Mouse (Mus musculus) CH12.LX (cell line): ENCODE data around the gene Tmem164. TPM values are rescaled to one million over a fixed set of nuclear protein-coding genes. Genes with fewer than 3 reads are reported as not detected.

ENCODE experiments used
- DNase-seq: peaks from one replicate; pipeline ENCODE4 v3.0.0-alpha.2; 2013; ENCODE audit errors: extremely low read depth
- H3K27ac ChIP-seq: 2 replicates; pipeline ENCODE4 v1.5.1; 2012; ENCODE audit warnings: low read depth, mild to moderate bottlenecking, control low read depth, moderate library complexity; ENCODE audit not compliant: insufficient read depth
- H3K27me3 ChIP-seq: replicated peaks from 2 replicates; pipeline ENCODE3; 2012; ENCODE audit warnings: inconsistent platforms
- H3K36me3 ChIP-seq, 2 experiments: replicated peaks in 1 of 2; 2 replicates each; pipeline versions ENCODE3 to v1.6.1; 2012; ENCODE audit warnings: inconsistent platforms in 1 of 2, low read length in 1 of 2, mild to moderate bottlenecking in 1 of 2, mixed read lengths in 1 of 2, moderate library complexity in 1 of 2; ENCODE audit not compliant: control insufficient read depth in 1 of 2, insufficient read depth in 1 of 2
- H3K4me1 ChIP-seq, 2 experiments: 2 replicates each; pipeline ENCODE4 v1.6.1; 2012; ENCODE audit warnings: inconsistent platforms in 1 of 2, moderate library complexity in 1 of 2; ENCODE audit not compliant: insufficient read depth in 2 of 2, control insufficient read depth in 1 of 2
- H3K4me2 ChIP-seq: 2 replicates; pipeline ENCODE4 v1.6.1; 2012; ENCODE audit warnings: low read depth, mild to moderate bottlenecking, control low read depth; ENCODE audit not compliant: poor library complexity, insufficient read depth, severe bottlenecking
- H3K4me3 ChIP-seq, 3 experiments: fragments of 150-350 bp in 1 of 3; sonication (generic) in 1 of 3; replicated peaks in 1 of 3; 2 replicates each; pipeline versions ENCODE3 to v1.5.1; 2011 to 2012; ENCODE audit warnings: low read depth in 2 of 3, low read length in 2 of 3, mild to moderate bottlenecking in 2 of 3, moderate library complexity in 2 of 3, control low read depth in 1 of 3, improper control_type of control experiment in 1 of 3, inconsistent platforms in 1 of 3, mixed read lengths in 1 of 3; ENCODE audit not compliant: poor library complexity in 1 of 3
- H3K79me2 ChIP-seq: replicated peaks from 2 replicates; pipeline ENCODE4 v1.6.1; 2012; ENCODE audit warnings: mild to moderate bottlenecking, moderate library complexity; ENCODE audit not compliant: control insufficient read depth, poor library complexity, insufficient read depth, severe bottlenecking; ENCODE audit errors: extremely low read depth
- H3K9ac ChIP-seq: 2 replicates; pipeline ENCODE4 v1.6.1; 2012; ENCODE audit warnings: low read depth, mild to moderate bottlenecking, control low read depth, moderate library complexity; ENCODE audit not compliant: insufficient read depth
- H3K9me3 ChIP-seq: replicated peaks from 2 replicates; pipeline ENCODE3; 2012; ENCODE audit warnings: low read length, inconsistent platforms, mixed read lengths
- BHLHE40 ChIP-seq: IDR thresholded peaks from 2 replicates; pipeline ENCODE4 v1.6.1; 2011; ENCODE audit warnings: mild to moderate bottlenecking, low read depth, low read length, improper control_type of control experiment
- CHD2 ChIP-seq: IDR thresholded peaks from 2 replicates; pipeline ENCODE4 v1.6.1; 2011; ENCODE audit warnings: low read length, improper control_type of control experiment
- CTCF ChIP-seq, 2 experiments: IDR thresholded peaks in 1 of 2; conservative IDR thresholded peaks in 1 of 2; 2 replicates each; pipeline ENCODE4 v1.5.1; 2011 to 2012; ENCODE audit warnings: low read depth in 2 of 2, low read length in 2 of 2, improper control_type of control experiment in 1 of 2, inconsistent platforms in 1 of 2, mild to moderate bottlenecking in 1 of 2, moderate library complexity in 1 of 2
- EP300 ChIP-seq: IDR thresholded peaks from 2 replicates; pipeline ENCODE4 v1.6.1; 2011; ENCODE audit warnings: low read length, improper control_type of control experiment
- HCFC1 ChIP-seq: IDR thresholded peaks from 2 replicates; pipeline ENCODE4 v1.6.1; 2012; ENCODE audit warnings: low read depth, mild to moderate bottlenecking, inconsistent platforms, low read length, improper control_type of control experiment
- IRF4 ChIP-seq: IDR thresholded peaks from 2 replicates; pipeline ENCODE4 v1.6.1; 2014; ENCODE audit warnings: low read depth, mild to moderate bottlenecking, inconsistent platforms, low read length, improper control_type of control experiment
- JUND ChIP-seq: conservative IDR thresholded peaks from 2 replicates; pipeline ENCODE4 v1.6.1; 2011; ENCODE audit warnings: low read depth, low read length, improper control_type of control experiment
- KAT2A ChIP-seq: IDR thresholded peaks from 2 replicates; pipeline ENCODE4 v1.6.1; 2012; ENCODE audit warnings: low read length, improper control_type of control experiment, inconsistent platforms; ENCODE audit not compliant: insufficient replicate concordance
- MAX ChIP-seq: IDR thresholded peaks from 2 replicates; pipeline ENCODE4 v1.6.1; 2011; ENCODE audit warnings: low read length, improper control_type of control experiment
- MEF2A ChIP-seq: IDR thresholded peaks from 2 replicates; pipeline ENCODE4 v1.6.1; 2014; ENCODE audit warnings: low read depth, mild to moderate bottlenecking, inconsistent platforms, low read length, improper control_type of control experiment, borderline replicate concordance
- MXI1 ChIP-seq: IDR thresholded peaks from 2 replicates; pipeline ENCODE4 v1.6.1; 2011; ENCODE audit warnings: mild to moderate bottlenecking, low read depth, low read length, improper control_type of control experiment
- NELFE ChIP-seq: IDR thresholded peaks from 2 replicates; pipeline ENCODE4 v1.6.1; 2011; ENCODE audit warnings: low read depth, low read length, improper control_type of control experiment
- PAX5 ChIP-seq: IDR thresholded peaks from 2 replicates; pipeline ENCODE4 v1.6.1; 2012; ENCODE audit warnings: low read length, inconsistent platforms, mixed read lengths
- SIN3A ChIP-seq: IDR thresholded peaks from 2 replicates; pipeline ENCODE4 v1.6.1; 2012; ENCODE audit warnings: low read length, improper control_type of control experiment, inconsistent platforms
- TBP ChIP-seq: conservative IDR thresholded peaks from 2 replicates; pipeline ENCODE4 v1.6.1; 2011; ENCODE audit warnings: low read depth, low read length, improper control_type of control experiment
- TCF12 ChIP-seq: IDR thresholded peaks from 2 replicates; pipeline ENCODE4 v1.6.1; 2014; ENCODE audit warnings: low read depth, mild to moderate bottlenecking, inconsistent platforms, low read length, improper control_type of control experiment
- UBTF ChIP-seq: IDR thresholded peaks from 2 replicates; pipeline ENCODE4 v1.6.1; 2012; ENCODE audit warnings: low read depth, mild to moderate bottlenecking, inconsistent platforms, low read length, improper control_type of control experiment, moderate library complexity
- USF2 ChIP-seq: conservative IDR thresholded peaks from 2 replicates; pipeline ENCODE4 v1.6.1; 2011; ENCODE audit warnings: low read depth, low read length, improper control_type of control experiment
- dilution Hi-C: fragments of 300-500 bp; cut with MboI; formaldehyde crosslinking; loops from 2 replicates; pipeline ENCODE4 v1.14.3; 2020; ENCODE audit warnings: low sequenced_read_pairs; ENCODE audit not compliant: extremely low pct_unique_long_range_greater_than_20kb, extremely low pct_ligation_motif_present
- in situ Hi-C: fragments of 300-500 bp; cut with MboI; formaldehyde crosslinking; loops from 3 replicates; pipeline ENCODE4 v1.14.3; 2019; ENCODE audit warnings: low sequenced_read_pairs, low pct_ligation_motif_present, low pct_unique_long_range_greater_than_20kb, mixed read lengths
- polyA plus RNA-seq: library from polyadenylated mRNA; unstranded; fragments of >175 nt; gene quantifications from 2 replicates; pipeline ENCODE4 v1.2.1, GENCODE M21; 2012; ENCODE audit warnings: low read depth; ENCODE audit not compliant: insufficient read length
- total RNA-seq, 2 experiments: library from RNA; depleted of rRNA; stranded (reverse); fragments of 300-350 nt in 1 of 2; fragments of >200 nt in 1 of 2; gene quantifications; 2 replicates each; pipeline ENCODE4 v1.2.3; 2012 to 2014

The Tmem164 gene
- total and polyA plus RNA-seq, 3 experiments, result 19.2 to 22.7 (median 21.5) TPM

DNA sequence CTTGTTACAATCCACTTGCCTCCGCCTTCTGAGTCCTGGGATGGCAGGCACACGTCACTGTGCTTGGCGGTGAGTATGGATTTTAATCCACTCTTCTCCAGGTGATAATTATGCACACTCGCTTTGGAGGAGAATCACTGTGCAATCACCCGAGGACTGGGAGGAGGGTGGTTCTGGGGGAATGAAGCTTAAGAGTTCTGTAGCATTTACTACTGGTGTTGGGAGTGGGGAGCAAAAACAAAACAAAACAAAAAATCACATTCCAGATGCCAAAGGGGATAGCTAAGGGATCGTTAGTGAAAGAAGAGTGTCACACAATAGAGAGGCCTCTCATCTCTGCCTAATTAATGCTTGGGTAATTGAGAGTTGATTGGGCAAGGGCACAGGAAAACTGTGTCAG is 46.6 kb downstream of the Tmem164 start:
- in situ Hi-C loops, result no loop called here
- H3K9ac ChIP-seq, result no peak overlapping the region
- H3K36me3 ChIP-seq, result peaks cover 0 to 24% of the 10 kb centered on the region in 2 experiments
- H3K27ac ChIP-seq, result no peak overlapping the region
- no peak for TF ChIP-seq UBTF
- TF ChIP-seq SIN3A, result no peak
- TF ChIP-seq CHD2, result no peak
- no peak for TF ChIP-seq NELFE
- no peak for TF ChIP-seq KAT2A
- no peak for TF ChIP-seq IRF4
- TF ChIP-seq USF2, result no peak
- no peaks in the 10 kb centered on the region for H3K9me3 ChIP-seq
- no peak overlapping the region for H3K4me3 ChIP-seq
- H3K4me2 ChIP-seq, result no peak overlapping the region
- 0 out of 2 replicates have a peak, but pooled peaks cover 2% of the 10 kb centered on the region for H3K79me2 ChIP-seq
- dilution Hi-C loops, result no loop called here
- H3K4me1 ChIP-seq, result no peaks in the 10 kb centered on the region
- DNase-seq, result no peak
- H3K27me3 ChIP-seq, result no peaks in the 10 kb centered on the region

DNA sequence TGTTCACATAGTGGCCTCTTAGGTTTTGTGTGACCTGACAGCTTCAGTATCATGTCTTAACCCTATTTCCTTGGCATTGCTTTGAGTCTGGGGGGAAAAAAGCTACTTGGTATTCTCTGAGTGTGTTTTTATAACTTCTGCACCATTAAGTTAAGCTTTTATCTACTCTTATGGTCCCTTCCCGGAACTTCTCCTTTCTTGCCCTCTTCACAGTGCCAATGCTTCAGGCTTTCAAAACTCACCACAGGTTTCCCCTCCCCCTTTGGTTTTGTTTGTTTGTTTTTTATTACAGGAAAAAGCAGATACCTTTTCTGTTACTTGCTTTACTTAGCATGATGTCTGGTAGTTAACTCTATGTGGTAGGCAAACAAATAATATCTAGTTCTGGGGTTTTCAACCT is 47.8 kb downstream of the Tmem164 start:
- no peak overlapping the region for H3K9ac ChIP-seq
- DNase-seq, result no peak
- no peaks in the 10 kb centered on the region for H3K4me1 ChIP-seq
- H3K27me3 ChIP-seq, result no peaks in the 10 kb centered on the region
- no peak overlapping the region for H3K27ac ChIP-seq
- peaks cover 0 to 22% of the 10 kb centered on the region in 2 experiments for H3K36me3 ChIP-seq
- dilution Hi-C loops, result no loop called here
- no peaks in the 10 kb centered on the region for H3K79me2 ChIP-seq
- TF ChIP-seq MXI1 (no peak), HCFC1 (no peak), TCF12 (no peak), MAX (no peak), TBP (no peak), MEF2A (no peak), PAX5 (no peak), JUND (no peak), NELFE (no peak), CTCF (conservative IDR thresholded peaks at IDR 0.05 in 1 of 2, IDR thresholded peaks at IDR 0.05 in 1 of 2; ENCODE audit: low read depth in 2 of 2, low read length in 2 of 2) (no peak), BHLHE40 (no peak), EP300 (no peak), IRF4 (no peak), UBTF (no peak)
- TF ChIP-seq, all 38 proteins: peak for 0
- no peaks in the 10 kb centered on the region for H3K9me3 ChIP-seq
- H3K4me2 ChIP-seq, result no peak overlapping the region
- H3K4me3 ChIP-seq, result no peak overlapping the region
- in situ Hi-C loops, result no loop called here
